Mouse (Mus musculus) cerebellum, adult 11 months (tissue): Measurements from ENCODE around the gene Acap1.
"Not testable (repeated sequence)": the region's sequence is repeated elsewhere in the genome, so short reads cannot be mapped to it uniquely, and the experiment has no call there.

Experiments
- DNase-seq: peaks from one replicate; pipeline ENCODE4 v3.0.0; 2022

The Acap1 gene

DNA sequence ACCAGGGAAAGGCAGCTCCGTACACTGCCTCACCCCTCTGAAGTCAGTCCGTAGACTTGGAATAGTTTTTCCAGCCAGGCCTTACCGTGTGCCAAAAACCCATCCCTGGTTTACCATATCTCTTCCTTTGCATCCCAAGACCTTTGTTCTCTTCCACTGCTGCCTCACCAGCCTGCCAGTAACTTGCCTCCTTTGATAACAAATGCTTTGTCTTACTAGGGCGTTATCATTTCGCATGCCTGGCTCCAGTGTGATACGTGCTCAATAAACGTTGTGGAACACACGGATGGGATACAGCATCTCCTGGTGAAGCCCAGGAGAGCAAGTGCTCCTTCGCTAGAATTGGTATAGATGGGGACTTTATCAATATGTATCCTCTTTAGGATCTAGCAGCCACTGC, 28.0 kb downstream of the Acap1 start:
- no peak for DNase-seq

DNA sequence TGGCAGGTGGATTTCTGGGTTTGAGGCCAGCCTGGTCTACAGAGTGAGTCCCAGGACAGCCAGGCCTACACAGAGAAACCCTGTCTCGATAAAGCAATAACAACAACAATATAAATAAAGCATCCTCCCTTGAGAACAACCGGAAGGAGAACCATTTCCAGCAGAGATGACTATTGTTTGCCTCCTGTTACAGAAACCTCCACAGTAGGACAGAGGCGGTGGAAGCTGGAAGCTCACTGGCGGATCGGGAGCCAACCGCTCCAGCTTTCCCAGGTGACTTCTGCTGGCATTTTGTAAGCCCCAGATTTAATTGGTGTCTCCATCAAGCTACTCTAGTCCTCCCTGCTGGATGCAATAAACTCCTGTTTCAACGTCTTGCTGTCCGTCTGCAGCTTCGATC, 29.8 kb downstream of the Acap1 start:
- DNase-seq = no peak

DNA sequence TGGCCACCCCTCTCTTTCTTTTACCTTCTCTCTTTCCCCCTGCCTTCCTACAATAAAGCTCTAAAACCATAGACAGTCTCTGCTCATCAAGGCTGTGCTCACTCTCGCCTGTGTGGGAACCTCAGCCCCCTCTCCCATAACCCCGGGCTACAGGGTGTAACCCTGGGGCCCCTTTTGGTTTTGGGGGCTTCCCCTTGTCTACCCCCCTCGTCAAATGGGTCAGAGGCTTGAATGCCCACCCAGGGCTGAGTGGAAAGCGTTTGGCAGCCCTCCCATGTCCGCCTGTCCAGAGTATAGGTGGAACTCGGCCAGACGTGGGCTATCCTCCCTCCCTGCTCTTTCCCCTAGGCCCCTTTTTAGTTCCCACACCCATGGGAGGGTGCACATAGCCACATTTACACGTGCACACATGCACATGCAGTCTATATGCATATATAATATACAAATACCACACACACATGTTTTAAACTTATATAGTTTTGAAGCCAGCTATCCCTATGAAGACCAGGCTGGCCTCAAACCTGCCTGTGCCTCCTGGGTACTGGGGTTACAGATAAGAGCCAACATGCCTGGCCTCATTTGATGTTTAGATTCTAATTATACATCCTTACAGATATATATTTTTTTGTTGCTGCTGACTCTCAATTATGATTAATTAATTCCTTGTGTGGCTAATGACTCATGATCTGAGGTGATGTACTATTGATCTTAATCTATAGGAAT, 31.0 kb downstream of the Acap1 start:
- DNase-seq = no peak

DNA sequence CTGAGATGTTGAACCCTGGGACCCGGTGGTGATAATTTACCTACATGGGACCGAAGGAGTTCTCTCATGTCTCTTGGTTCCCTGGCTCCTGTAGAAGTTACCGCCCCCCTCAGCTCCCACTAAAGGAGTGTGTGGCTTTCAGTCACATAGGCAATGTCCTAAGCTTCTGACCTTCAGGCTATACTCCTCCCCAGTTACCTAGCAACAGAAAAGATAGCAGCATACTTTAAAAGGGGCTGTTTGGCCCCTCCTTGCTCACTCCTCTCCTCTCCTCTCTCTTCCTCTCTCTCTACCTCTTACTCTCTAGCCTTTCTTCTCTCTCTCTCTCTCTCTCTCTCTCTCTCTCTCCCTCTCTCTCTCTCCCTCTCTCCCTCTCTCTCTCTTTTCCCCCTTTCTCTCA, 31.6 kb downstream of the Acap1 start:
- DNase-seq = not testable (repeated sequence)

DNA sequence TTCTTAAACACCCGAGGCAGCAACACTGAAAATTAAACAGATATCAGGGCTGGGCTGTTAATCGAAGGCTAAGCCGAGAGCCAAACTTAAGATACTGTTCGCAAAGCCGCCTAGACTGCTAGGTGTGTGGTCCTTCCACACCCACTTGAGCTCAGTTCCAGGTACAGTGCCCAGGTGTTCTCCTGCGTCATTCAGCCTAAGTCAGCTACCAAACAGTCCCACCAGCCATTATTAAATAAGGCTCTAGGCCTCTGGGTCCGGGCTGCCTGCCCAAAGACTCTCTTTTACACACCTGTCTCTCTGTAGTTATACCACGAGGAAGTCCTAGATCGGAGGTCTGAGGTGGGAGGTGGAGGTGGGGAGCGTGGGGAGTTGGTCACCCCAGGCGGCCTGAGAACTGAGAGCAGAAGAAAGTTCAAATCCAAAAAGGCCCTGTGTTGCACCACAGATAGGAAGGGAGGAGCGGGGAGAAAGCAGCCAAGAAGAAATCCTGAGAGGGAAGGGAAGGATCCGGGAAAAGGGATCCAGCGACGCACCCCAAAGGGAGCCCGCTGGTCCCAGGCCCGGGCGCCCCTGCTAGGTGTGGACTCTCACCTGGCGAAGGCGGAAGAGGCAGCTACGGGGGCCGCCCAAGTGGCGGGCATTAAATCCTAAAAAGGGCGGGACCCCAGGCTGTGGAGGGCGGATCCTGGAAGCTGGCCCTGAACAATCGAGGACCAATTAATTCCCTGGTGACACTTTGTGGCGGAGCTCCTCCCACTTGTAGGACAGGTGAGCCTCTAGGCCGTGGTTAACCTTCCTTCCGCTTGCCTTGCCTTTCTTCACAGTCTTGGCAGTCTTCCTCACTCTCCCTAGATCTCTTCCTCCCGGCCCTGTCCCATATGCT, 37.0 kb downstream of the Acap1 start, which contains the start of gene Tnk1:
Tnk1 (minus strand) TSS at position 618 of the 886 bp plus-strand sequence.
- no peak for DNase-seq

DNA sequence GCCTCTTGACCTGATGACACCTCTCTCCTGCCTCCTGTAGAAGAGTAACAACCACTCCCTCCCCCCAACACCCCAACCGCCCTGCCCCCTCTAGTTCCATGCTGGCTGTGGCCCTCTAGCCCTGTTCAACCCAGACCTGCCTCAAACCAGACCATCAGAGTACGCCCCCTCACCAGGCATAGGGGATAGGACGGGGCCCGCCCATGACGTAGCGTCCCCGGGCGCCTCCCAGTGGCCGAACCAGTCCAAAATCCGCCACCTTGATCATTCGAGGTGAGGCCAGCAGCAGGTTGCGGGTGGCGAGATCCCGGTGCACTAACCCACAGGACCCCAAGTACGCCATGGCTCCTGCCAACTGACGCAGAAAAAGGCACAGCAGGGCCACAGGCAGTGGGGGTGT, 40.0 kb downstream of the Acap1 start:
- peak; percentile 48 for DNase-seq

DNA sequence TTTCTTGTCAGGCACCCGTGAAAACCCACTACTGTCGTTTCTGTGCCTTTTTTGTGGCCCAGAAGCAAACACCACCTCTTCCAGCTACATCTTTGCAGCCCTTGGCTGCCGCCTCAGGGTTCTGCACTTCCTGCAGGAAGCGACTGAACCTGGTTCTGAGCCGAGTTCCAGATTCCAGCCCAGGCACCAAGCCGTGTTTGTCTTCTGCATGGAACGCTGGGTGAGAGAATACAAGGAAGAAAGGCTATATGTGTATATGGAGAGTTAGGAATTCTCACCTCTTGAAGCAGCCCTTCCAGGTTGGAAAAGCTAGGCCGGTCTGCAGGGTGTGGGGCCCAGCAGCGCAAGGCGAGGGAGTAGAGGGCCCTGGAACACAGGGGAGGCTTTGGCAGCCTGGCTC, 40.7 kb downstream of the Acap1 start:
- no peak for DNase-seq

DNA sequence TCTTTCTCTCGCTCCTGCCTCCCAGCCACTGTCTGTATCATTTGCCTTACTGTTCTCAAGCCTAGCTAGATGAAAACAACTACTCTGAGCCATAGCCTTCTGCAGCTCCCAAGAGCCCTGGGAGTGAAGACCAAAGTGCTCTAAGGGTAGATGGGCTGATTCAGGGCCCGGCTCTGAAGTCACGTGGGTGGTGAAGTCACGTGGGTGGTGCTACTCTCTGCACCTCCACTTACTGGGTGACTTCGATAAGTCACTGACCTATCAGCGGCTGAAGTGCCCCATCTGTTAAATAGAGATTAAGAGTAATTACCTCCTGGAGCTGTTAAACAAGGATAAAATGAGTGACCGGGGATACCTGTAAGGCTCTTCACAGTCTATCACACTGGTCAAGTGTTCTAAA, 41.3 kb downstream of the Acap1 start:
- DNase-seq = no peak

DNA sequence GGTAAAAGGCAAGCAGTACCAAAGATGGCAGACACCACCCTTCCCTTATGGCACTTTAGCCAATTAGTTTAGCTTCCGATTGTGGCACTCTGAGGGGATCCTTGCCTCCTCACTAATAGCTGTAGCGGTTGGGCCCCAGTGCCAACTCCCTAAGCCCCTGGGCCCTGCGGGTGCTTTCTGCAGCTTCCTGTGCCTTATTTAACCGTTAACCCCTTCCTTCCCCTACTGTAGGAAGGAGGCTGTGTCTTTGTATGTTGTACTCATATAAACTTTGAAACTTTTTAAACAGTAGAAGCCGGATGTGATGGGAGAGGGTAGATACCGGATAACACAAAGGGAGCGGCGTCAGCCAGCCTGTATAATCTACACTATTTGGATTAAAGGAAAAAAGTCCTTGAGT, 44.6 kb downstream of the Acap1 start:
- DNase-seq = no peak

DNA sequence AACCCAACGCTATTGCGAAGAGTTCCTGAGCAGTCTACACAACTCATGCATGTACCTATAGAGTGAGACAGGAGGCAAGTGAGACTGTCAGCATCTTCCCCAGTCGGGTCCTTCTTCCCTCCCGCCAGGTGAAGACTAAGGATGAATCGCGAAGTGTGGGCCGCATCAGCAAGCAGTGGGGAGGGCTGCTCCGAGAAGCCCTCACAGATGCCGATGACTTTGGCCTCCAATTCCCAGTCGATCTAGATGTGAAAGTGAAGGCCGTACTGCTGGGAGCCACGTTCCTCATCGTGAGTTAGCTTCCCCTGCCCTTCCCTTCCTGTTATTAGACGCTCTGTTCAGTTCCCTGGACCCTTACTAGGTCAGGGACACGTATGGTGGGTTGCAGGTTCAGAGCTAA, 45.5 kb downstream of the Acap1 start:
- DNase-seq = no peak

DNA sequence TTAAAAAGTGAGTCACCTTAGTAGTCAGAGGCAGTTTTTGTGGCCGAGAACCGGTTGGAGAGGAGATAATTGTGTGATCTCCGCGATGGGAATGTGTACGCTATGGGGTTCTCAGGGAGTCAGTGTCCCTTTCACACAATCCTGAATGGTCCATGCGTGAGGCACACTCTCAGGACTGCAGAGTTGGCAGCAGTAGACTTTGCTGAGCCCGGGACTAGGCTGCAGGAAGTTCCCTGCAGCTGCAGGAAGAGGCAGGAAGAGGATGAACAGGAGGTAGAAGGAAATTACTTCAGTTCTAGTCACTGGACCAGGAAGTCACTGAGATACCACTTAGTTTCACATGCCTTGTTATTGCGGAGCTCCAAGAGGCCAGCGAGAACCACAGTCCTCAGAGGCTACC, 46.2 kb downstream of the Acap1 start:
- DNase-seq = no peak

DNA sequence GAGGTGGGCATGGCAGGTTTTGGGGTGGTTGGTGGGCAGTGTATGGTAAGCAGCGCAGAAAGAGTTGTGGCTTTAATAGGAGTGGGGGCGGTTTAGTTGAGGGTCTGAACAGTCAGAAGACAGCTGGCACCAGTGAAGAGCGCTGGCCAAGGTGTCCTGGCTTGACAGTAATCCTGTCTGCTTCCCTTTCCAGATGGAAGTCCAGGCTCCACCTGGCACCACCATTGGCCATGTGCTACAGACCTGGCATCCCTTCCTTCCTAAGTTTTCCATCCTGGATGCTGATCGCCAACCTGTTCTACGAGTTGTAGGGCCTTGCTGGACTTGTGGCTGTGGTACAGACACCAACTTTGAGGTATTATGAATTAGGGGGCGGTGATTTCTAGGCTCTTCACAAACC, 47.3 kb downstream of the Acap1 start:
- DNase-seq = peak; percentile 66

DNA sequence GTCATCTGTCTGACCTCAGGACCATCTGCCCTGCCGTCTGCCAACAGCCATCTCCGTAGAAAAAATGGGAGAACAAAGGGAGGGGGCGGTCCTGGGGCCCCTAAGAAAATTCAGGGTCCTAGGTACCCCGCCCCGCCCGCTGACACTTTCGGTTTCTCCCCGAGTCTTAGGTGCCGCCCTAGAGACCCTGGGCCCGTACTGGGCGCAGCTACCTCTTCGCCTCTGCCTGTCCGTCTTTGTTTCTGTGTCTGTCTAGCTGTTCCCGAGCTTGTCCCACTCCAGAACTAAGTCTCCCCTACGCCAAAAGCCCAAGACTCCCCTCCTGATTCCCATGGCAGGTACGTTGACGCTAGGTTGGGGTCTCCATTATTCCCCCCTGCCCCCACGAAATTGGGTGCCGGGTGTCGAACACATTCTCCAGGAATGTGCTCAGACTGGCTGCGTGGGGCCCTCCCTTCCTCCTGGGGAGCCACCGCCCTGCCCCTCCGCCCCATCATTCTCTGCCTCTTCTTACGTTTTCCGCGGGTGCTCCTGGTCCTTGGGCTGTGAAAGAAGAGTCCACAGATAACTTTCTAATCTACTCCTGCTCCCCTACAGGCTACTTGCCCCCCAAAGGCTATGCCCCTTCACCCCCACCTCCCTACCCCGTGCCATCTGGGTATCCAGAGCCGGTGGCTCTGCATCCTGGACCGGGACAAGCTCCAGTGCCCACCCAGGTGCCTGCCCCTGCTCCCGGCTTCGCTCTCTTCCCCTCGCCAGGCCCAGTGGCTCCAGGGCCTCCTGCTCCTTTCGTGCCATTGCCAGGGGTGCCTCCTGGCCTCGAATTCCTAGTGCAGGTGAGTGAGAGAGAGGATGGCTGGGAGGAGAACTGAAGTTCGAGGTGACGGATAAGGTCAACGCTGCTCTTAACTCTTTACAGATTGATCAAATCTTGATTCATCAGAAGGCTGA, 48.3 kb downstream of the Acap1 start:
- DNase-seq = no peak

DNA sequence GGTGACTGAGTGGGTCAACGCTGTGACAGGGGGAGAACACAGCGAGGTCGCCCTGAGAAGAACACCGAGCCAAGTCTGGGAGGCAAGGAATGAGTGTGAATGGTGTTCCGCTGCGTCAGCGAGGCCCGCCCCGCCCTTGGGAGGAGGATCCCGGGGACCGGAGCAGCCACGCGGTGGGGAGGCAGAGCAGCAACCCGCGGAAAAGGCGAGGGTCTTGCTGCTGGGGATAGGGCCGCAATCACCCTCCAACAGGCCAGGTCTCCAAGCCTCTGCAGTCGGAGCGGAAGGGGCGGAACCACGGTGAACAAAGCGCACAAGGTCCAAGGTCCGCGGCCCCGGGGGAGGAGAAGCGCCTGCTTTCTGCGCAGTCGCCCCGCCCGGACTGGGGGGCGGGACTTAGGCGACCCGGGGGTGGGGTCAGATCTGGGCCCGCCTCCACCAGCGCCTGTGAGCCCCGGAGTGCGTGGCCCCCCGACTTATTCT, 49.1 kb downstream of the Acap1 start, which contains the start of gene Plscr3:
Plscr3 (plus strand) TSS at position 179 of the 483 bp plus-strand sequence.
- peak; percentile 90 for DNase-seq

DNA sequence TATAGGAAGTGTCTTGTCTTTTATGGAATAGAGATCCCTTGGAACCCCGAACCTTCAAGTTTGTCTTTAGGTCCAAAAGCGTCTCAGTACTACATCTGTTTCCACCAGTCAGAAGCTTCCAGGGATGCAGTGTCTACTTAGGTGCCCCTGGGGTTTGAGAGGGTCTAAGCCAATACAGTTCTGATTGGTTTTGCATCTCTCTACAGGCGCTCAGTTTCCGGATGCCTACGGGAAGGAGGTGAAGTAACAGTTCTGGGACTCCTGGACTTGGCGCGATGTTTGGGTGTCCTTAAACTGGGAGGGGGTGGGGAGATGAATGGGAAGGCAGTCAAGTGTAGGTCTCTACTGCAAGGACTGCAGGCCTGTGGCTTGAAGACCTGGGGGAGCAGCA, 56.6 kb downstream of the Acap1 start:
- DNase-seq = no peak

DNA sequence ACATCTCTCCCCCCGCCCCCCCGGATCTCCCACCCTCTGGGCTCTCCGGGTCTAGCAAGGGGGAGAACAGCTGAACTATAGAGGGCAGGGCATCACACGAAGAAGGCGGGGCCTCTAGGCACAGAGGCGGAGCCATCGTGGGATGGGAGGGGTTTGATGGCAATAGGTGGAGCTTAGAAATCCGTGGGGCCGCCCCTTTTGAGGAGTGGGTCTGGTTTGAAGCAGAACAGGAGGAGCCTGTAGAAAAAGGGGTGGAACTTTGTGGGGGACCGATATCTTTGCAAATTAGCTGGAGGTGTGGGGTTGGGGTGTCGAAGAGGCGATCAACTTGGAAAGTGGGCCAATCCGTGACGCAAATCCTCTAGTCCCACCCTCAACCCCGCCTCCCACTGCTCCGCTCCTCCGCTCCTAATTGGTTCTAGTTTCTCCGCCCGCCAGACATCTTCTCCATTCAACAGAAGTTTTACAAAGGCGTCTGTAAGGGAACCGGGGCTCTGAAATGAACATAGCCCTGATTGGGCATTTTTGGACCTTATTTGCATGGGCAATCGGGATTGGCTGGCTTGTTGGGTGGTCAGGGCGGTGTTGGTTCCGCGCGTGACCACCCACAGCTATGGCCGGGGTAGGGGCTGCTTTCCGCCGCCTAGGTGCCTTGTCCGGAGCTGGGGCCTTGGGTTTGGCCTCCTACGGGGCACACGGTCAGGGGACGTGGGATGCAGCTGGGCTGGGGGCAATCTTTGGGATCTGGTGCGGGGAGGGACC, 57.2 kb downstream of the Acap1 start, which contains the start of gene Tmem256:
Tmem256 (plus strand) TSS at position 563 of the 762 bp plus-strand sequence.
- peak; percentile 96 for DNase-seq

DNA sequence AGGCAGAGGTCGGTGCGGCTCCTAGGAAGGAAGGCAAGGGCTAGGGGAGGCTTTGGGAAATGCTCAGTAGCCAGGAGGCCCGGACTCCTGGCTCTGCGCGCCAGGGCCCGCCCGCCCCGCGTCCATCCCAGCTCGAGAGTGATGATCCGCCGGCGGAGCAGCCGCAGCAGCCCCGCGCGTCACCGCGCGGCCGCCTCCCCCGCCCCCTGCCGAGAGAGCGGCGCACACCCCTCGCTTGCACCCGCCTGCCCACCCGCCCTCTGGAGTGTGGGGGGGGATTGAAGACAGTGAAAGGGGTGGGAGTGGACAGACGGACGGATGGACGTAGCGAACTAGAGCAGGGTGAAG, 57.8 kb downstream of the Acap1 start, which contains the start of gene Nlgn2:
Nlgn2 (minus strand) TSS at position 181 of the 348 bp plus-strand sequence.
- no peak for DNase-seq

DNA sequence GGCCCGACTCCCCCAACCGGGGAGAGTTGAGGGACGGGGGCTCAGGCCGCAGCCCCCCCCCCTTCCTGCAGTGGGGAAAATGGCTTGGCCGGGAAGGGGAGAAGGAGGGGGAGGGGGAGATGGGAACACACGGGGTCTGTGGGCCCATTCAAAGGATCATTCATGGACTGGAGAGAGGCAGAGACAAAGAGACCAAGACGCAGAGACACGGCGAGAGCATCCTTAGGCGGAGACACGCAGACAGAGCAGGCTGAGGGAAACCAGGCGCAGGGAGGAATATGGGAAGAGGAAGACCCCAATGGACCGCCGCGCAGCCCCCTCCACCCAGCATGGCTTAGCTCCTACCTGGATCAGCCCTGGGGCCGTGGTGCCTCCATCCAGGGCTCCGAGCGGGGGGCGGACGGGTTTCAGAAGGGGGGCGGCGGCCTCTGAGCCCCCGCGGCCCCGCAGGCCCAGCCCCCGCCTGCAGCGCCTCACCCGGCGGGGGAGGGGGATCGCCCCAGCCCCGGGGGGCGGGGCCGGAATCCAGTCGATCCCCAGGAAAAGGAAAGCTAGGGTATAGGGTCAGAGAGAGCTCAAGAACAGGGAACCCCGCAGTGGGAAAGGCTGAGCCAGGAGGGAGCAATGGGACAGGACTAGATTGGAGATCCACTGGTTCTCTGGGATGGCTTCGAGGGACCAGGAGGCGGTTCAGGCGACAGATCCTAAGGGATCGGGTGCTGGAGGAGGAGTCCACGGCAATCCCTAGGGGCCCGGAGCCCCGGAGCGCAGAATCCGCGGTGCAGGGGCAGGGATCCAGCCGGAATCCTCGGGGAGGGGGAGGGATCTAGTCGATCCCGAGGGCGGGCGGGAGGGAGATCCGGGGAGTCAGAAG, 58.4 kb downstream of the Acap1 start:
- DNase-seq = peak; percentile 69

DNA sequence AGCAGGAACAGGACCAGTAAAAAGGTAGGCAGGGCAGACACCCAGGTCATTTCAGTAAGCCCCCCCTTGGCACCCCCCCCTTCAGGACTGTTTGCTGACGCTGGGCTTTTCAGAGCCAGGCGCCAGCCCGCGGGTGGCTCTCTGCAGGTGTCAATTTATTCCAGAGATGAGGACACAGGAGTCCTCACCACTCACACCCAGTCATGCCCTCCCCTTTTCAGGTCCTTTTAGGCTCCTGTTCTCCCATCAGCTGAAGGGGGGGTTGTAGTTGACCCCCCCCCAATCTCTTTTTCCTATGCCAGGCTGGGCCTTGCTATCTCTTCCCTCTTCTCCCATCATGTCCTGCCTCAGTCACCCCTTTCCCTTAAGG, 59.4 kb downstream of the Acap1 start:
- DNase-seq = no peak

DNA sequence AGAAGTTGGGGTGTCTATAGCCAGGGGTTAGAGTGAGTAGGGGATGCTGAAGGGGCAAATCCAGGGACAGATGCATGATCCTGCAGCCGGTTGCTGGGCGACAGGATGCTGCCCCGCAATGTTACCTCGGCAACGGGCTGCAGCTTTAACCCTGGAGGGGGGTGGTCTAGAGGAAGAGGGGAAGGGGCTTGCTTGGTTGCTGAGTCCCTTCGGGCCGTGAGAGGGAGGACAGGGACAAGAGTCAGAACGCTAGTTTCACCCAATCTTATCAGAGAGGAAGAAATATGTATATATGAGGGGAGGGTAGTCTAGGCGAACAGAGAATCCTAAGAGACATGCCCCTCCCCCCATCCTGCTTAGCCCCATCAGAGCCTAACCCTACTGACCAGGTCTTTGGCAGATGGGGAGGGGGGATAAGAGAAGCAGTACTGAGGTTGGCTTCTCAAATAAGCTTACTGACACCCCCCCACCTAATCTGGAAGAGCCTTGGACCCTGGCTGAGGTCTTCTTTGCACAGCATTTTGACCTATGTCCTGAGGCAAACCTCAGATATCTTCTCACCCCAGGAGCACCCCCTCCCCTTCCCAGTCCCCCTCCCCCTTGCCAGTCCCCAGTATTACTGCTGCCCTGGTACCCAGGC, 59.9 kb downstream of the Acap1 start:
- no peak for DNase-seq
